Mouse (Mus musculus): Measurements from ENCODE around the gene Olfr1280. TPM values are rescaled to one million over a fixed set of nuclear protein-coding genes. Genes with fewer than 3 reads are reported as not detected.
"Not testable (repeated sequence)": the region's sequence is repeated elsewhere in the genome, so short reads cannot be mapped to it uniquely, and the experiment has no call there.

Olfr1280 gene
- polyA plus RNA-seq (2012; rRNA removed), result not detected in 2 replicates

DNA sequence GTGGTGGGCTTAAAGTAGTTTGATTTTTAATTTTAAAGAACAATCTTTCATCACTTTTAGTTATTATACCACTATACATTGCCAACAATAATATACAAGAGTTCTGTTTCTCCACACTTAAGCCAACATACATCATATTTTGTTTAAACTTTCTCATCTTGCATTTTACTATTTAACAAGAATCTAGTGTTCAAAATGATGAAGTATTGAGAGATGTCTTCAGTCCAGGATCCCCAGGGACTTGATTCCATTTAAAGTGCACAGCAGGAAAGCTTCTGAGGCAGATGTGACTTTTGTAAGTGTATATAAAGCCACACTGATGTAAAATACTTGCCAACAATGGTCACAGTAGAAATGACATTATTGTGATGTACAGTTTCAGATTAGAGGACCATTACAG lies at the start of gene Olfr1280:
Olfr1280 (plus strand) TSS at position 301 of the 400 bp plus-strand sequence.
- Histone ChIP-seq H3K4me3 (ENCODE audit: extremely low read depth, insufficient read depth, insufficient read length) (no peak within 1 kb of the TSS), H3K4me1 (ENCODE audit: control insufficient read depth, insufficient read depth, insufficient read length) (no peaks in the 10 kb centered on the region), H3K27ac (ENCODE audit: insufficient read depth, low read length) (no peak within 1 kb of the TSS), H3K36me3 (ENCODE audit: control insufficient read depth, insufficient read depth, low read length) (no peaks in the 10 kb centered on the region), H3K27me3 (ENCODE audit: control insufficient read depth, insufficient read depth, low read length) (no peaks in the 10 kb centered on the region)
- DNase-seq (ENCODE audit: low read depth in 1 of 2, low spot score in 2 of 2), result no peak
- no peak for TF ChIP-seq POLR2A (IDR thresholded peaks at IDR 0.05; ENCODE audit: low read depth, low read length)
- TF ChIP-seq CTCF (IDR thresholded peaks at IDR 0.05; ENCODE audit: extremely low read depth, insufficient read depth, insufficient read length, insufficient replicate concordance), result no peak

DNA sequence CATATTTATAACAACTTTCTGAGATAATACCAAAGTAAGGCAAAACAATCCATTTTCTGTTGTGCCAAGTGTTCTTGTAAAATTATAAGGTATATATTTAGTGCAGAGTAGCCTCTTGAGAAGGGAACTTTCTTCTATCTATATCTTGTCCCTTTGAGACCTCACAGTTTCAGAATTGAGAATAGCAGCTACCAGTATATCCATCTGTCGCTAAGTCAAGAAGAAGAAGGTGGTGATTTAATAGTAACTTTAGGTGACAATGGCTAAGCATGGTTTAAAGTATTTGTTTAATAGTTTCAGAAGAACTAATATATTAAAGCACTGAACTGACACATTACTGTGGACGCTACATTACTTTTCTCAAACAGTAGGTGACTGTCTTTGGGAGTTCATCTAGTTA lies 39.8 kb upstream of the Olfr1280 start, which contains the start of gene Olfr1277:
Olfr1277 (minus strand) TSS at position 101 of the 400 bp plus-strand sequence.
- no peak within 1 kb of the TSS for H3K27ac ChIP-seq (ENCODE audit: insufficient read depth, low read length)
- H3K4me1 ChIP-seq (ENCODE audit: control insufficient read depth, insufficient read depth, insufficient read length), result no peaks in the 10 kb centered on the region
- DNase-seq (ENCODE audit: low read depth in 1 of 2, low spot score in 2 of 2), result no peak
- H3K36me3 ChIP-seq (ENCODE audit: control insufficient read depth, insufficient read depth, low read length), result no peaks in the 10 kb centered on the region
- no peaks in the 10 kb centered on the region for H3K27me3 ChIP-seq (ENCODE audit: control insufficient read depth, insufficient read depth, low read length)
- 75% methylated on average over 2 of the region's 2 CpGs for WGBS
- TF ChIP-seq POLR2A (IDR thresholded peaks at IDR 0.05; ENCODE audit: low read depth, low read length), result no peak
- TF ChIP-seq CTCF (IDR thresholded peaks at IDR 0.05; ENCODE audit: extremely low read depth, insufficient read depth, insufficient read length, insufficient replicate concordance), result no peak
- no peak within 1 kb of the TSS for H3K4me3 ChIP-seq (ENCODE audit: extremely low read depth, insufficient read depth, insufficient read length)

DNA sequence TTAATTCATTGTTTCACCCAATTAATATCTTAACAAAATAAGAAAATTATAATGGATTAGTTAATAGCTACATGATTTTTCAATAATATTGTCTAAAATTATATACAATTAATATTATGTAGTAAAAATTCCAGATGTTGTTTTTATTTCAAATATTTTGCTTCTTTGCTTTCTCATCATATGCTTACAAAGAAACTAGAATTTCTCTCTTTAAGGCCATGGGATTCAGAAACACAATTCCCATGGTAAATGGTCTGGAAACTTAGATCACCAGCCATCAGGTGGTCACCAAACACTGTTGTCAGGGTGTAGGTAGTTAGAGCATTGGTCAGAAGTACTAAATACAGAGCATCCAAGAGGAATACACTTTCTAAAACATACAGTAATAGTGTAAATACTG lies 24.0 kb upstream of the Olfr1280 start, which contains the start of gene Olfr1278:
Olfr1278 (plus strand) TSS at position 301 of the 400 bp plus-strand sequence.
- DNase-seq (ENCODE audit: low read depth in 1 of 2, low spot score in 2 of 2), result no peak
- H3K27me3 ChIP-seq (ENCODE audit: control insufficient read depth, insufficient read depth, low read length), result no peaks in the 10 kb centered on the region
- no peak within 1 kb of the TSS for H3K27ac ChIP-seq (ENCODE audit: insufficient read depth, low read length)
- no peak within 1 kb of the TSS for H3K4me3 ChIP-seq (ENCODE audit: extremely low read depth, insufficient read depth, insufficient read length)
- H3K36me3 ChIP-seq (ENCODE audit: control insufficient read depth, insufficient read depth, low read length), result no peaks in the 10 kb centered on the region
- H3K4me1 ChIP-seq (ENCODE audit: control insufficient read depth, insufficient read depth, insufficient read length), result no peaks in the 10 kb centered on the region
- TF ChIP-seq CTCF (IDR thresholded peaks at IDR 0.05; ENCODE audit: extremely low read depth, insufficient read depth, insufficient read length, insufficient replicate concordance) (no peak), POLR2A (IDR thresholded peaks at IDR 0.05; ENCODE audit: low read depth, low read length) (no peak)

DNA sequence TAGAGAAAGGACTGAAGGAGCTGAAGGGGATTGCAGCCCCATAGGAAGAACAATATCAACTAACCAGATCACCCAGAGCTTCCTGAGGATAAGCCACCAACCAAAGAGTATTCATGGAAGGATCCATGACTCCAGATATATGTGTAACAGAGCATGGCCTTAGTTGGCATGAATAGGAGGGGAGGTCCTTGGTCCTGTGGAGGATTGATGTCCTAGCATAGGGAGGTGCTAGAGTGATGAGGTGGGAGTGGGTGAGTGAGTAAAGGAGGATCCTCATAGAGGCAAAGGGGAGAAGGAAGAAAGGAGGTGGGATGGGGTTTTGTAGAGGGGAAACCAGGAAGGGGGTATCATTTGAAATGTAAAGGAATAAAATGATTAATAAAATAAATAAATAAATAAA lies 15.3 kb upstream of the Olfr1280 start:
- TF ChIP-seq CTCF (IDR thresholded peaks at IDR 0.05; ENCODE audit: extremely low read depth, insufficient read depth, insufficient read length, insufficient replicate concordance) (no peak), POLR2A (IDR thresholded peaks at IDR 0.05; ENCODE audit: low read depth, low read length) (no peak)
- Histone ChIP-seq H3K27ac (ENCODE audit: insufficient read depth, low read length) (no peak overlapping the region), H3K36me3 (ENCODE audit: control insufficient read depth, insufficient read depth, low read length) (no peaks in the 10 kb centered on the region), H3K4me1 (ENCODE audit: control insufficient read depth, insufficient read depth, insufficient read length) (no peaks in the 10 kb centered on the region), H3K27me3 (ENCODE audit: control insufficient read depth, insufficient read depth, low read length) (no peaks in the 10 kb centered on the region), H3K4me3 (ENCODE audit: extremely low read depth, insufficient read depth, insufficient read length) (no peak overlapping the region)
- DNase-seq (ENCODE audit: low read depth in 1 of 2, low spot score in 2 of 2), result no peak

DNA sequence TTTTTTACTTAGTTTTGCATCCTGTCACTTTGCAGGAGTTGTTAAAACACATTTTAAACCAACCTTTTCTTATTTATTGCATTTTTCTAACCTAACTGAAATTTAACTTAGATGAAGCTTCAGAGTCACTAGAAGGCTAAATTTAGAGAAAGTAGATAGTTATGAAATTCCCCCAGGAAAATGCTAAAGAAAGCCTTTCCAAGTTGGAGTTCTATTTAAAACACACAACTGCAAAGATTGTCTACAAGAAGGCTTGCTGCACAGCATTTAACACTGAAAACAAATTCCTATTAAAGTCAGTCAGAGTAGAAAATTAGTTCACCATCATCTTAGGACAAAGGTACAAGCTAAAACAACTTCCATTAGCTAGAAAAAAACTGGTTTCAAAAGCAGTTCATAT lies 13.4 kb upstream of the Olfr1280 start, which contains the start of gene Olfr1279:
Olfr1279 (plus strand) TSS at position 262 of the 400 bp plus-strand sequence.
- Histone ChIP-seq H3K36me3 (ENCODE audit: control insufficient read depth, insufficient read depth, low read length) (no peaks in the 10 kb centered on the region), H3K4me3 (ENCODE audit: extremely low read depth, insufficient read depth, insufficient read length) (no peak within 1 kb of the TSS), H3K27ac (ENCODE audit: insufficient read depth, low read length) (no peak within 1 kb of the TSS), H3K27me3 (ENCODE audit: control insufficient read depth, insufficient read depth, low read length) (no peaks in the 10 kb centered on the region), H3K4me1 (ENCODE audit: control insufficient read depth, insufficient read depth, insufficient read length) (no peaks in the 10 kb centered on the region)
- TF ChIP-seq CTCF (IDR thresholded peaks at IDR 0.05; ENCODE audit: extremely low read depth, insufficient read depth, insufficient read length, insufficient replicate concordance) (no peak), POLR2A (IDR thresholded peaks at IDR 0.05; ENCODE audit: low read depth, low read length) (no peak)
- DNase-seq (ENCODE audit: low read depth in 1 of 2, low spot score in 2 of 2), result no peak

DNA sequence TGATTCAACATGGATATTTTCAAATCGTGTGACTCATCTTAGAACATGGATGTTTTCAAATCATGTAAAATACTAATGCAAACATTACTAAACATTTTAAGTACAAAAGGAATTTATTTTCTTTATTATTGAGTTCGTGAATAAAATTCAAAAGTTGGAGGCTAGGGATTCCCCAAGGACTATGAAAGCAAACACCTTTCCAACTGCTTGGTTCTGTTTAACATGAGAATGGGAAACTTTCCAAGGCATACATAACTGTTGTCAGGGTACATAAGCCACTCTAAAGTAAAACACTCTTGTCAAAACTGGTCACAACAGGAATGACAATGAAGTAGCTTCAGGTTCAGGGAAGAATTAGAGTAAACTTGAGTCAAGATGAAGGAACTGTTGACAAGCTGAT lies 12.4 kb downstream of the Olfr1280 start, which contains the start of gene Olfr1281:
Olfr1281 (plus strand) TSS at position 301 of the 400 bp plus-strand sequence.
- Histone ChIP-seq H3K4me1 (ENCODE audit: control insufficient read depth, insufficient read depth, insufficient read length) (no peaks in the 10 kb centered on the region), H3K27me3 (ENCODE audit: control insufficient read depth, insufficient read depth, low read length) (no peaks in the 10 kb centered on the region), H3K27ac (ENCODE audit: insufficient read depth, low read length) (no peak within 1 kb of the TSS), H3K4me3 (ENCODE audit: extremely low read depth, insufficient read depth, insufficient read length) (no peak within 1 kb of the TSS), H3K36me3 (ENCODE audit: control insufficient read depth, insufficient read depth, low read length) (no peaks in the 10 kb centered on the region)
- TF ChIP-seq POLR2A (IDR thresholded peaks at IDR 0.05; ENCODE audit: low read depth, low read length) (no peak), CTCF (IDR thresholded peaks at IDR 0.05; ENCODE audit: extremely low read depth, insufficient read depth, insufficient read length, insufficient replicate concordance) (no peak)
- no peak for DNase-seq (ENCODE audit: low read depth in 1 of 2, low spot score in 2 of 2)
- 69% methylated on average over 2 of the region's 2 CpGs for WGBS

DNA sequence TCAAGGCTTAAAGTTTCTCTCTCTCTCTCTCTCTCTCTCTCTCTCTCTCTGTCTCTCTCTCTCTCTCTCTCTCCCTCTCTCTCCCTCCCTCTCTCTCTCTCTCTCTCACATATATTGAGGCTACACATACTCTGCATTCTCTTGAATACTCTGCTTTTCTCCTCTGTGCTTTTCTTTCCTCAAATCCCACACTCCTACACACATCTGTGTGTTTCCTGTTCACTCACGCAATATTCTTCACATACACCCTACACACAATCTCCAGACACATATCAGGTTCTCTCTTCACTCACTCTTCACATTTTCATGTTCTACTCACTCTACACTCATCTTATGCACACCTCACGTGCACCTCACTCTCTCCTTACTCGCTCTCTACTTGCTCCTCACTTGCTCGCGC lies 19.9 kb downstream of the Olfr1280 start:
- WGBS, result 87% methylated on average over 5 of the region's 5 CpGs
- not testable (repeated sequence) for H3K27ac ChIP-seq (ENCODE audit: insufficient read depth, low read length); H3K36me3 ChIP-seq (ENCODE audit: control insufficient read depth, insufficient read depth, low read length); H3K4me1 ChIP-seq (ENCODE audit: control insufficient read depth, insufficient read depth, insufficient read length); H3K4me3 ChIP-seq (ENCODE audit: extremely low read depth, insufficient read depth, insufficient read length); H3K27me3 ChIP-seq (ENCODE audit: control insufficient read depth, insufficient read depth, low read length); DNase-seq (ENCODE audit: low read depth in 1 of 2, low spot score in 2 of 2)

Data from spleen, adult 2 months (tissue).